Mouse (Mus musculus): ENCODE results near the gene C1ql1.
A peak's percentile ranks its signal among the peaks of the same experiment; 100 is the strongest.
"Not testable (repeated sequence)": the region's sequence is repeated elsewhere in the genome, so short reads cannot be mapped to it uniquely, and the experiment has no call there.

Gene C1ql1

DNA sequence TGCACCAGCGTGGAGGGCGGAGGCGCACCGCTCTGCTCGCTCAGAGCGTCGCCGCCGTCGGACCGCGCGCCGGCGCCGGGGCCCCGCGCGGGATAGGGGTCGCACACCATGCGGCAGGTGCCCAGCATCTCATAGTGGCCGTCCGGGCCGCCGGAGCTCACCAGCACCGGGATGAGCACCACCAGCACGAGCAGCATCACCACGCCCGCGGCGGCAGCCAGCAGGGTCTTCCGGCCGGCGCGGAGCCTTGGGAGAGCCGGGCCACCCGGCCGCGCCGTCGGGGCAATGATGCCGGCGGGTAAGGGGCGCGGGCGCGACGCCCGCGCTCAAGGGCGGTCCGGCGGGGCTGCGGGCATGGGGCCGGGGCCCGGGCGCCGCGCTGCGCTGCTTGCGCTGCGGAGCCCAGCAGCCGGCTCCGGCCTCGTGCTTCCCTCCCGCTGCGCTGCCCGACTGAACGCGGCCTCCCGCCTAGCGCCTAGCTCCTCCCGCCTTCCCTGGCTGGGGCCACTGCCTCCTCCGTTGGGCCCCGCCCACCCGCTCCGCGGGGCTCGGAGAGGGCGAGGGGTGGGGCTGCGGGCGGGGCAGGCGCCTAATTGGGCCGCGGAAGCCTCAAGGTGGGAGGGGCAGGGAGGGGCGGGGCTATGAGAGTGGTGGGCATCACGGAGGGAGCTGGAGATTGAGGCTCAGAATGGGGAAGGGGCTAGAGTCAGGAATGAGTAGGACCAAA lies at the start of gene C1ql1:
Gene C1ql1 (minus strand): TSS at position 424 of the 727 bp plus-strand sequence.
- DNase-seq: peak; percentile 75 to 78

DNA sequence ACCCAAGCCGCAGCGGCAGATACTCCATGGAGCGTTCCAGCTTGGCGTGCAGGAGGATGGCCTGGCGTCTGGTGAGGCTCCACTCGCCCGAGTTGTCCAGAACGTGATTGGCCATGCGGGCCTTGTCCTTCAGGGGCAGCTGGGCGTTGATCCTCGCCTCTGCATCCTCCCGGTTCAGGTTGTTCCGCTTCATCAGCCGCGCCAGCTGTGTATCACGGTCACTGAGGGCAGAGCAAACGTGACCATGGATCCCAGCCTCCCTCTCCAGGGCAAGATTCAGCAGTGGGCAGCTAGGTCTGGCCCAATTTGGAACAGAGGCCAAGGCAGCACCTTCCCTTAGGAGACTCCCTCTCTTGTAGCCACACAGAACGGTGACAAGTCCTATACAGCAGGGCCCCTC lies 48.5 kb upstream of the C1ql1 start:
- no peak for DNase-seq

DNA sequence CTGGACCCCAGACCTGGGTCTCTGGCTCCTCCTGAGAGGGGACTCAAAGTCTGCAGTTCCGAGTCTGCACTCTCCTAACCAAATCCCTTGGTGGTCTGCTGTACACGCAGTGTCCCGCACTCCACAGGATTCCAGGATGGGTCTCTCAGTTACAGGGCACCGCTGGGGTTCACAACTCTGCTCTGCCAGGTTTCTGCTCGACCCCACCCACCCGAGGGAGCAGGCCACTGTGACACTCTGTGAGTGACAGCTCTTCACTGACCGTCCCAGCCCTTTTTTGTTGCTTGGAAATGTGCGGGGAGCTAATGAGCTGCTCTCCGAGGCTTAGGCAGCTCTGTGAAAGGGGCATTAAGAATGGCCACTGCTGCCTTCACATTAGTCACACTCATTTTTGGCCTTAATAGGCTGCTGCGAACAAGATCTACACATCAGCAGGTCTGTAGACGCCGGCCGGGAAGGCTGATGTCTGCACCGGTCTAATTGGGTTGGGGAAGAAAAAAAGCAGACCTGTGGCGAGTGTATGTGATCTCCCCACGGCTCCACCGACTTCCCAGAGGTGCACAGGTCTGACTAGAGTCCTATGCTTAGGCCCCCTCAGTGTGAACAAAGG lies 47.0 kb upstream of the C1ql1 start:
- no peak for DNase-seq

DNA sequence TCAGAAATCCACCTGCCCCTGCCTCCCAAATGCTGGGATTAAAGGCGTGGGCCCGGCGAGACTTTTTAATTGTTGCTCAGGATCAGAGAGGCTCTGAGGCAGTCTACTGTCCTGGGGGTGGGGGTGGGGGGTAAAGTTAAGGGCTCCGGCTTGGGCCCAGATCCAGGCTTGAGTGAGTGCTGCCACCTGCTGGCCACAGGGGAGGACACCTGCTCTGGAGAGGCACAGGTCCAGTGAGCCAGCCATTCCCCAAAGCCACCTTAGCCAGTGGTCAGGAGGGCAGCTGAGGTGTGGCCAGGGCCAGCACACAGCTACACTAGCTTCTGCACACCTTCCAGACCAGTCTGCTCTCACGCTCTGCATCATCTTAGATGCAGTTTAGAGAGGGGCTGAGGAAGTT lies 46.5 kb upstream of the C1ql1 start:
- DNase-seq: peak; percentile 27 to 73

DNA sequence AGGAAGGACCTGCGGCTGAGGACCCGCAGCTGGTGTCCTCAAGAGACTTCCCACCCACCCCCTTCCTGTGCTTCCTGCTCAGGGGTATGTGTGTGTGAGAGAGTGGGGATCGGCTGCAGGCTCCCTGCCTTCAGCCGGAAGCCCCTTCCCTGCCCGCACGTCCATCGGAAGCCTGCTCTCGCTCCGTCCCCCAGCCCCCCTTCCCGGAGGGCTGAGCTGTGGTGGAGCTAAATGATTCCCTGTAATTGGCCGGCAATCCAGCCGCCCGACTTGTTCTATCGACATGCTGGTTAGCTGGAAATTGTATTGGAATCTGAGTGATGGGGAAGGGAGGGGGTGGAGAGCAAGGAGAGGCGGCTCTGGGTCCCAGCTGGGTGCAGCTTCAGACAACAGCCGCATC lies 45.2 kb upstream of the C1ql1 start:
- no peak for DNase-seq

DNA sequence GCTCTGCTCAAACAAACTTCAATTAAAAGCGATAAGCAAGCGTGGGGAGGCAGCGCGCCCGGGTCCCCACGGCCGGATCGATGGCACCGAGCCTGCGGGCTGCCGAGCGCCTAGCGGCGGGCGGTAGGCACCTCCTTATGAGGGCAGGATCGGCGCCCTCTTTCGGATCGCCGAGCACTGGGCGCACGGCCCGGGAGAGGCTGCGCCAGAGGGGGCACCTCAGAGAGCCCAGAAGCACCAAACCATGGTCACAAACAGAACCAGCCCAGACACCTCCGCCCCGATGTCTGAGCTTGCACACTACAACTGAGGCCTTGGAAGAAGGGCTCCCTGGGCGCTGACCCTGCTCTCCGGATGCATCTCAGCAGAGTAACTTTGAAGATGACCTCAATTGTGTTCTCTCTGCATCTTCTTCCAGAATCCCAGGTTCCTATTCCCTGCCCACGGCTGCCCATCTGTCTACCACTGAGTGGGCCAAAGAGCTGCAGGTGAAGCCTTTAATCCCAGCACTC lies 43.7 kb upstream of the C1ql1 start:
- peak in 1 of 2 experiments; percentile 14 for DNase-seq

DNA sequence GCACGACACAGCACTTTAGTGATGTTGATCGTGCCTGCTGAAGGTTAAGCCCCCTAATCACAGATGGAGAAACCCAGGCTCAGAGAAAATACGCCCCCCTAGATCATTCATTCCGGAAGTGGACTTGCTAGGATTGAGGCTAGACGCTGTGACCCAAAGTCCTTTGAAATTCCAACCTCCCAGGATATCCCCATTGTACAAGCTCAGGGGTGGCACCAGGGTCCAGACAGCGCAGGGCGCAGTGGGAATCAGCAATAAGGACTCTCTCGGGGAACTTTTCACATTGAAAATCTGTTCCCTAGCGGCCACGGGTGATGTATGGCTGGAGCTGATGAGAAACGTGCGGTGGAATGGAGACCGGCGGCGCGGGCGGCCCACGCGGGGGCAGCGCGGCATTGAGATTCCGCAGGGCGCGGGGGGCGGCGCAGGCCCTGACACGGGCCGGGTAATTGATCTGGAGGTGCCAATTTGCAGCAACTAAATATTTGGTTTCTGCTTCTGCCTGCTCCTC lies 43.2 kb upstream of the C1ql1 start:
- DNase-seq: no peak

DNA sequence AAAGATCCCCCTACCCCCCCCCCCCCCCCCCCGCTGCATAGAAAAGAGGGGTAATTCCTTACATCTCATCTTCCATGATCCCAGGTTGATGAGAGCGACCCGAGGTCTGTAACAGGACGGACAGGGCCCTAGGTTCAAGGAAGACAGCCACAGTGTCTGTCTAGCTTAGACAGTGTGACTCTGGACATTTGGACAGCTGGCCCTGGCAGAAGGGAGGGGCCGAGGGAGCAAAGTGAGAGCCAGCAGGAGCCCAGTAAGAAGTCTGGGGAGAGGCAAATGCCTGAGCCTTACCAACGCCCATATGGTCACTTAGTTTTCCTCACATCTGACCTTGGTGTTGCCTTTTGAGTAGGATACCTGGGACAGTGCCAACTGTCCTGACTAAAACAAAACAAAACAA lies 38.7 kb upstream of the C1ql1 start:
- no peak for DNase-seq

DNA sequence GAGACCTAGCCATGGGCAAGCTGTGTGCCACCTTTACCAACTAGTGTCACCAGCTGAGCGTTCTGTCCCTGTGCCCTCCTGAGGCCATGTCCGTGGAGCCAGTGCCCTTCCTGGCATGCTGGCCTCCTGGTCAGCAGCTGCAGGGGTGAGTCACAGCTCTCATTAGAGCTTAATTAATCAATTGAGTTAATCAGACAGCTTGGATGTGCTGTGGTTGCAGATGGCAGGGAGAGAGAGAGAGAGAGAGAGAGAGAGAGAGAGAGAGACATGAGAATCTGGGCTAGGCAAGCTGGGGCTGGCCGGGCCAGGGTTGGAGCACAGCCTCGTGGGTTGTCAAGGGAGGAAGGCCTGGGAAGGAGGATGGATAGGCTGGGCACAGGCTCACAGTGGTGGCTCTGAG lies 38.1 kb upstream of the C1ql1 start:
- no peak for DNase-seq

DNA sequence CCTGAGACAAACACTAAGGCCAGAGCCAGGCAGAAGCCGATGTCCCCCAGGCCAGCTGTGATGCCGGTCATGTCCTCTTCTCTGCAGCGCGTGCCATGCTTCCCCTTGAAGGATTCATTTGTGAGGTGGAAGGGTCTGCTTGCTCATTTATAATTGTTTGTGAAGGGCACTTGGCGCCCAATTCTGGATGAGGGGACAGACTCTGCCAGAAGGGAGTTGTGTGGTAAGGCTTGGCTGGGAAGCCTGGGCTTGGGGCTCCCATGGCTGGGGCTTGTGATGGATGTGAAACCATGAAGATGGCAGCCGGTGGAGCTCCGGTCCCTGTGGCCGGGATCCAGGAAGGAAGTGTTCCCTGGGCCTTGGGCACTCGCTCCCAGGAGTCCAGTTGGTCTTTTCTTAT lies 37.6 kb upstream of the C1ql1 start:
- no peak for DNase-seq

DNA sequence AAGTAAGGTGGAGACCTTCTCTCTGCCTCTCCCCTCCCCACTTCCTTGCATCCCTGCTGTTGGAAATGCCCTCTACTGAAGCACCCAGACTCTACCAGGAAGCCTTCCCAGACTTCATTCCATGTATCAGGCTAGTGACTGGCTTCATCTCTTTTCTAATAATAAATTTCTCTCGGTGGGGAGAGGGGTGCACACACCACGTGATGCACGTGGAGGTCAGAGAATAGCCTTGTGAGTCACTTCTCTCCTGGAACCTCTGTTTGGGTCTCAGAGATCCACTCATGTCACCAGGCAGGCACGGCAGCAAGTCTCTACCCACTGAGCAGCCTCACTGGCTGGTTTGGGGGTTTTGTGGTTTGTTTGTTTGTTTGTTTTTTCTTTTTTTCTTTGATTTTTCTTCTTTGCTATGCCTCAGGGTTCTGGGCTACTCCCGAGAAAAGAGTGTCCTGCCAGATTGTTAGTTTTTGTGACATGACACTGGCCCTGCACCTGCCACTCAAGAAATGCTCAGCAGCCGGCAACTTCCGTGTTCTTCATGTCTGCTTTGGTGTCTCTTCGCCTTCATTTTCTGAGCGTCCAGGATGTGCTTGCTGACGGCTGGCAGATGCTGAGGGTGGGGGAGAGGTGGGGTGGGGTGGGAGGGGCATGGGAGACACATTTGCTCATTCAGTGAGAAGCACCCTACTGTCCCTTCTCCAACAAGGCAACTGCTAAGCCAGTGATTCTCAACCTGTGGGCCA lies 34.8 kb upstream of the C1ql1 start:
- no peak for DNase-seq

DNA sequence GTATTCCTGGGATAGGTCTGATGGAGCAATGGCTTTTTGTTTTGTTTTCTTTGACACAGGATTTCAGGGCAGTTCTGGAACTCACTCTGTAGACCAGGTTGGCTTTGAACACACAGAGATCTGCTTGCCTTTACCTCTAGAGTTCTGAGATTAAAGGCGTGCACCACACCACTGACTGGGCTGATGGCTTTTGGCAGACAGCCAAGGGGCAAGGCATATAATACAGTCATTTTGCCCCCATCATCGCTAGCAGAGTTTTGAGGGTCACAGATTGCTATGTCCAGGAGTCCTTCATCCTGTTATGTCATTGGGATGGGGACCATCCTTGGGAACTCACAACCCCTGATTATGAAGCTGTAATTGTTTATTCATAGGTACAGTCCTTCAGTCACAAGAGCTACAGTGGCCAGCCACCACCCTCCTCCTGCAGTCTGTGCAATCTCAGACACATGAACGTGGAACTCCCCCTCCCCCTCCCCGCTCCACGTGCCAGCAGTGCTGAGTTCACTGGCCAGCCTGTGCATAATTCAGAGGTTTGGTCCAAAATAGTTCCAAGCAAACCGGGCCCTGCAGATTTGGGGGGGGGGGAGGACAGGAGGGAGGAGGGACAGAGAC lies 31.7 kb upstream of the C1ql1 start:
- no peak for DNase-seq

DNA sequence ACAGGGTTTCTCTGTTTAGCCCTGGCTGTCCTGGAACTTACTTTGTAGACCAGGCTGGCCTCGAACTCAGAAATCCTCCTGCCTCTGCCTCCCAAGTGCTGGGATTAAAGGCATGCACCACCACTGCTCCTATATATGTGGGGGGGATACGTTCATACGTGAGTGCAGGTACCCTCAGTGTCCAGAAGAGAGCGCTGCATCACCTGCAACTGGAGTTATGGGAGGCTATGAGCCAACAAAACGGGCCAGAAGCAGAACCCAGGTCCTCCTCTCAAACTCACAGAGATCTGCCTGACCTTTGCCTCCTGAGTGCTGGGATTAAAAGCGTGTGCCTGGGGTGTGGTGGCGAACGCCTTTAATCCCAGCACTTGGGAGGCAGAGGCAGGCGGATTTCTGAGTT lies 29.5 kb upstream of the C1ql1 start:
- not testable (repeated sequence) for DNase-seq

DNA sequence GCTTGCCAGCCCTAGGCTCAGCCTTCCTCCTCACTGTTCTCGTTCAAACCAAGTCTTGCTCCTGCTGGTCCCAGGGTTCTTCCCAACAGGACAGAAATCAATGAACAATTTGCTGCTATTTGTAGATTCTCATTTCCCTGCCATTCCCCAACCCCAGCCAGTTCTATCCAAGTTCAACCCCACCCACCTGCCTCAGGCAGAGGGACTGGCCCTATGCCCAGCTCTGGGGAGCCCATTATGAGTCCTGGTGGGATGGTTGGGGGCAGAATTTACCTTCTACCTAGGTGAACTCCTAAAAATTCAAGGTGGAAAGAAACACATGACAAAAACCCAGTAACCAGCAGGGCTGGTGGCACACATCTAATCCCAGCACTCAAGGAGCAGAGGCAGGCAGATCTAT lies 25.8 kb upstream of the C1ql1 start:
- no peak for DNase-seq

DNA sequence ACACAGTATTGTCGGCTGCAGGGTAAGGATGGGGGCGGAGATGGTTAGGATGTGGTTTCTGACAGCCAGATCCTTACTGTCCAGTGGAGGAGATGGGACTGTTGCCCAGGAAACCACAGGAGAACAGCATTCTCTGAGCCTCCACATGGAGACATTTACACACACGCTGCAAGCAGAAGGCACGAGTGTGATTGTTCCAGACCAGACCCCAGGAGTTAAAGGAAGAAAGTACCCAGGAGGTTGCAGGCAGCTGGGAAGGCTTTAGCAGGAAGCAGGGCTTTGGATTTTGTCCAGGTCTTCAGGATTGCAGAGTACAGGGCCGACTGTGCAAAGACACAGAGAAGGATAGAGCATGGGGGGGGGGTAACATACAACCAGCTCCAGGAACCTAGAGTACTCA lies 25.1 kb upstream of the C1ql1 start:
- no peak for DNase-seq

DNA sequence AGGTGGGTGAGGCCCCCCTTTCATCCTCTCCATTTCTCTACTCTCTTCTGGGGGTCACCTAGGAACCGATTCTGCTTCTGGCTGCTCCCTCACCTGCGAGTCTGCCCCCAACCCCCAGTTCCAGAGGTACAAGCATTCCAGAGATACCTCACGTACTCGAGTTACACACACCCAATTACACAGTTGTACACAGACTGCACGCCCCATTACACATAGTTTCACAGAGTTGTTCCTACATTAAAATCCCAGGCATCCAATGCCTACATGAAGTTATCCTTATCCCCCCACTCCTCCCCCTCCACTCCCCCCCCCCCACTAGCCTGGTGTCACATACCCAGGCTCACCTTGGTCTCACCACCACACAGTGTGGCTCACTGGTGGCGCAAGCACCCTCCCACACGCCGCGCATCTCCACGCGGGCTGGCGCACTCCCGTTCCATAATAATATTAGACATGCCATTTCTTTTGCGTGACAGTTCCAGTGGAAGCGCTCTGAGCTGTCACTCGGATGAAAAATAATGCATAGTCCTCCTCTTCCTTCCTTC lies 18.1 kb upstream of the C1ql1 start:
- no peak for DNase-seq

DNA sequence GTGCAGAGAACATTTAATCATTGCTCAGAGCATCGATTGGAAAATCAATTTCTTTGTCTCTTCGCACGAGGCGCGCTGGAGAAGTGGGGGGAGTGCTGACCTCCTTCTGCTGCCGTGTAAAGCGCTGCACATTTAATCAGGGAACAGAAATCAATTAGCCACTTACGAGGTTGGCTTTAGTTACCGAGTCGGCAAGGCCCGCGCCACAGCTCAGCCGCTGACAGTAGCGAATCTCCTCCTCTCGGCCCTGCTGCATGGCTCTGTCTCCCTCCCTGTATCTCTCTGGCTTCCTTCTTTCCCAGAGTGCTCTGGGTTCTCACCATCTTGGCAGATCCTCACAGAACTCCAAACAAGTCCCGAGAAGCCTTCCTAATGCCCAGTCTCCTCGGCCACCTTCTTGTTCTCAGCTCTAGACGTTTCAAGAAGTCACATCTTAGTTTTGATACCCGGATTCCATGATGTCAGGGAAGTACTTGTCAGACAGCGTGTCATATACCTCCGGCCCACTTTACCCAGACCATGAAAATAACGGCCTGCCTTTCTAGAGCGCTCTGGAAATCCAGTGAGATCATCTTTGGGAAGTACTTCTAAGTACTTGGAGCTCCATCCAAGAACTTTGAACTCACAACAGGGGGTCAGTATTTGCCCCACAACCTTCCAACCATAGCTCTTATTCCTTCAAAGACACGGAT lies 17.5 kb upstream of the C1ql1 start:
- no peak for DNase-seq

DNA sequence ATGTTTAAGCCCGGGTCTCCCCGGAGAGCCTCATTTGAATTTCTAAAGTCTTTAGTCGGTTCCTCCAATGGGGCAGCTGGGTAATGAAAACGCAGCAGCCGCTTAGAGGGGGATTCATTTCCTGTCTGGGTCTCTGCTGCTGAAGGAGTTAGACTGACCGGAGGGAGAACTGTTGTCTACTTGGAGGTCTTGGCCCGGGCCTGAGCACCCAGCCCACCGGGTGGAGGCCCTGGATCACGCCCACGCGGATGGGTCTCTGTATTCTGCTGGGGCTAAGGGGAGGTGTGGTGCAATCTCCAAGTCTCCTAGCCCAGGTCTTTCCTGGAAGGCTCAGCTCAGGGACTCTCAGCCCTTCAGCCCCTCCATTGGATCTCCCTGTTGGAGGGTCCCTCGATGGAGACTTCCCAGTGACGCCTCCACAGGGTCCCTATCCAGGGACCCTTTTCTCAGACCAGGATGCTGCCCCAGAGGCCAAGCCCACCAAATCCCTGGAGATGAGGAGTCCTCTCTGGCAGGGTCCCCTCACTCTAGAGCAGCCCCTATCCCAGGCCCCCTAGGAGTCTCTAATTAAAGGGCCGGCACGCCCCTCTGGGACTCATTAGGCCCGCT lies 16.9 kb upstream of the C1ql1 start:
- DNase-seq: no peak

DNA sequence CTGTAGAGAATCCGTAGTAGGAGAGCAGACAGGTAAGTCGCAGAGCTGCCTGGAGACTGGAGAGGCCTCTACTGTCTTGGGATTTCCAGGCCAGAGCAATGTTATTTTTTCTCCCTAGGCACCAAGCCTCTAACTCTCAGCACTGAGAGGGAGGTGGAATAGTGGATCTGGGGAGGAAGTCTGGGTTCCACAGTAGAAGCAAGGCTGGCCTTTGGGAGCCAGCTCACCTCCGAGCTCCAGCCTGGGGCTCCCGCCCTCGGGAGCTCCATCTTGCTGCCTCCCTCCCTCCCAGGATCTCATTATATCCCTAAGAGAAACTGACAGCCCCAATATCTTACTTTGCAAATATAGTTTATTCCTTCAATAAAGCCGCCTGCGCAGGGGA lies 16.4 kb upstream of the C1ql1 start:
- DNase-seq: no peak

DNA sequence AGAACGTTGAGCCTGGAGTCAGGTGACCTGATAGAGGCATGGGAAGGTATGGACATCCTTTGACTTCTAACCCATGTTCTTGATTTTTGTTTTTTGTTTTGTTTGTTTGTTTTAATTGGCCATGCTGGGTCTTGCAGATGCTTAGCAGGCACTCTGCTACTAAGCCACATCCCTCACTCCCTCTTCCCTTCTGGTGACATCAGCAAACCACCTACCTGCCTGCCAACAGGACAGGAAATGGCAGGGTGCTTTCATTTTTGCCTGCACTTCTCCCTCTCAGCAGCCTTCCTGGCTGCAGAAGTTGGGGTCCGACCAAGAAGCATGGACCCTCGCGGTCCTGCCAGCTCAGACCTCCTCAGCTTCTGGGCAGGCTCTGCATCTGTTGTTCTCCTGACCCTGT lies 14.6 kb upstream of the C1ql1 start:
- DNase-seq: no peak

DNA sequence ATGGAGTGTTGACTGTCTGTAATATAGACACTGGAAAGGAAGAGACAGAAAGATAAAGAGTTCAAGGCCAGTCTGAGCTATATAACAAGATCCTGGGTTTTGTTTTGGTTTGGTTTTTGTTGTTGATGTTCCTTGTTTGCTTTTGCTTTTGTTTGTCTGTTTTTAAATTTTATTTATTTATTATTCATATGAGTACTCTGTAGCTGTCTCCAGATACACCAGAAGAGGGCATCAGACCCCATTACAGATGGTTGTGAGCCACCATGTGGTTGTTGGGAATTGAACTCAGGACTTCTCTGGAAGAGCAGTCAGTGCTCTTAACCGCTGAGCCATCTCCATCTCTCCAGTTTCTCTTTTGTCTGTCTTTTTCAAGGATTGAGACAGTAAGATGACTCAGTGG lies 12.4 kb upstream of the C1ql1 start:
- no peak for DNase-seq

DNA sequence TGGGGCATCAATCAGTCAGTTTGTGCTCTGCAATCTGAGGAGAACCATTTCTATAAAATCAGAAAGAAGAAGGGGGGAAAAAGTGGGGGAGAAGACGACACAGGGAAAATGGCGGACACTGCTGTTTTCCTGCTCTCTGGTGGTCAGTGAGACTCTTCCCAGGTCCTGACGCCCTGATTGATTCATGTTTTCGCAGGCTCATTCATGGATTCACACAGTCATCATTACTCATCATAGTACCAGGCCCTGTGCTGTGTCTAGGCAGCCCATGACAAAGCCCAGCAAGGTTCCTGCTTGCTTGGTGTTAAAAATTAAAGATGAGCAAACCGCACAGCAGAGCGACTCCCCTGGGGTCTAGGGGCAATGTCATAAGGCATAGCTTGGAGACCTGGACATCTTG lies 11.9 kb upstream of the C1ql1 start:
- no peak for DNase-seq

Measured in spleen, adult 18-20 months (tissue).